21 mouse cellular contexts compared by ENCODE assay signal in genomic region chr11:55780011-55780410, GRCm38 (mm10).
DNase-seq lines count a peak whose midpoint lies in the region; ATAC-seq and TF ChIP-seq lines count a peak whose summit lies in the region.
"Had no signal": no experiment of that assay in that cellular context is flagged by ENCODE, and none has a peak within 500 bp of the region (broad histone marks: within the 10 kb centered on the region; RNA-seq: fewer than 3 reads in every experiment).

No protein-coding gene starts in this region.

- no peaks in the 10 kb centered on the region for H3K27me3 ChIP-seq in midbrain, postnatal 0 days (ENCODE audit: insufficient read depth, low read length)
- no peaks in the 10 kb centered on the region for H3K27me3 ChIP-seq in midbrain, embryonic 10.5 days (ENCODE audit: low read depth, poor library complexity, severe bottlenecking)
- H3K27me3 ChIP-seq: embryonic facial prominence, embryonic 13.5 days; embryonic facial prominence, embryonic 15.5 days; forebrain, embryonic 12.5 days had no signal

- no peak overlapping the region for H3K9ac ChIP-seq in midbrain, postnatal 0 days (replicated peaks; ENCODE audit: low read length, poor library complexity, severe bottlenecking)
- H3K9ac ChIP-seq: embryonic facial prominence, embryonic 13.5 days; embryonic facial prominence, embryonic 15.5 days; forebrain, embryonic 12.5 days had no signal

- H3K4me2 ChIP-seq in midbrain, postnatal 0 days (ENCODE audit: low read depth, low read length, poor library complexity, severe bottlenecking): no peak overlapping the region
- H3K4me2 ChIP-seq: embryonic facial prominence, embryonic 13.5 days; embryonic facial prominence, embryonic 15.5 days; forebrain, embryonic 12.5 days had no signal

- H3K4me3 ChIP-seq in midbrain, postnatal 0 days (ENCODE audit: low read depth, low read length): no peak overlapping the region
- no peak overlapping the region for H3K4me3 ChIP-seq in midbrain, embryonic 10.5 days
- H3K4me3 ChIP-seq: embryonic facial prominence, embryonic 13.5 days; embryonic facial prominence, embryonic 15.5 days; erythroblast, embryonic 14.5 days; forebrain, embryonic 10.5 days; forebrain, embryonic 12.5 days had no signal

- peak; percentile 73 to 79 for DNase-seq in cerebellum, postnatal 14 days
- DNase-seq in cerebellum, adult 11 months: no peak
- peak; percentile 67 for DNase-seq in left cerebral cortex, postnatal 4 days
- no peak for DNase-seq in left cerebral cortex, adult 8-10 months (ENCODE audit: low spot score in 2 of 2)
- DNase-seq in midbrain, postnatal 0 days (ENCODE audit: low spot score): peak; percentile 27
- no peak for DNase-seq in midbrain, embryonic 10.5 days (ENCODE audit: low spot score)
- DNase-seq: adrenal gland, adult 2 months; adrenal gland, postnatal 10 days; adrenal gland, postnatal 25 days; cerebellum, adult 11-12 months; cerebellum, adult 2 months; cerebellum, adult 9-11 months; cerebellum, postnatal 36 days; embryo, embryonic 11 days had no signal

- H3K4me1 ChIP-seq in midbrain, postnatal 0 days (ENCODE audit: insufficient read depth, low read length): no peaks in the 10 kb centered on the region
- no peaks in the 10 kb centered on the region for H3K4me1 ChIP-seq in midbrain, embryonic 10.5 days
- H3K4me1 ChIP-seq: embryonic facial prominence, embryonic 13.5 days; embryonic facial prominence, embryonic 15.5 days; forebrain, embryonic 10.5 days; forebrain, embryonic 12.5 days had no signal

- intact Hi-C loops in left cerebral cortex, postnatal 4 days (cut with DNase I): no loop called here

- no peak for ATAC-seq in midbrain, postnatal 0 days (ENCODE audit: low FRiP score)
- ATAC-seq: forebrain, embryonic 14.5 days; forebrain, embryonic 16.5 days had no signal

- no peaks in the 10 kb centered on the region for H3K9me3 ChIP-seq in midbrain, postnatal 0 days (ENCODE audit: low read length)
- no peaks in the 10 kb centered on the region for H3K9me3 ChIP-seq in midbrain, embryonic 10.5 days (replicated peaks)
- H3K9me3 ChIP-seq: embryonic facial prominence, embryonic 13.5 days; embryonic facial prominence, embryonic 15.5 days; forebrain, embryonic 10.5 days; forebrain, embryonic 12.5 days had no signal

- 76% methylated on average over 2 of the region's 2 CpGs for WGBS in midbrain, postnatal 0 days
- WGBS in midbrain, embryonic 10.5 days: 90% methylated on average over 2 of the region's 2 CpGs

- H3K27ac ChIP-seq in midbrain, postnatal 0 days (ENCODE audit: low read depth, low read length): no peak overlapping the region
- no peak overlapping the region for H3K27ac ChIP-seq in midbrain, embryonic 10.5 days (replicated peaks)
- H3K27ac ChIP-seq: embryonic facial prominence, embryonic 13.5 days; embryonic facial prominence, embryonic 15.5 days; forebrain, embryonic 10.5 days; forebrain, embryonic 12.5 days had no signal

- no peaks in the 10 kb centered on the region for H3K36me3 ChIP-seq in midbrain, postnatal 0 days (ENCODE audit: insufficient read depth, low read length)
- no peaks in the 10 kb centered on the region for H3K36me3 ChIP-seq in midbrain, embryonic 10.5 days
- H3K36me3 ChIP-seq: embryonic facial prominence, embryonic 13.5 days; embryonic facial prominence, embryonic 15.5 days; forebrain, embryonic 10.5 days; forebrain, embryonic 12.5 days had no signal

- no peak for TF ChIP-seq CTCF in midbrain, postnatal 0 days (IDR thresholded peaks at IDR 0.05)

Comparison
In these comparisons a context has a peak if more than half of its experiments do, and no peak if none do; other contexts are left out.
1. DNase-seq: peak in cerebellum, postnatal 14 days (2 of 2), left cerebral cortex, postnatal 4 days (single experiment) and midbrain, postnatal 0 days (single experiment); none in cerebellum, adult 11 months (single experiment), left cerebral cortex, adult 8-10 months (0 of 2) and midbrain, embryonic 10.5 days (single experiment).